Mouse (Mus musculus) adipocyte (in vitro differentiated cells): ENCODE measurements around the gene Rap1a.
A peak's percentile ranks its signal among the peaks of the same experiment; 100 is the strongest.

Source experiments
- DNase-seq: peaks from one replicate; pipeline ENCODE4 v3.0.0-alpha.2; 2016; ENCODE audit warnings: low spot score

The Rap1a gene

DNA sequence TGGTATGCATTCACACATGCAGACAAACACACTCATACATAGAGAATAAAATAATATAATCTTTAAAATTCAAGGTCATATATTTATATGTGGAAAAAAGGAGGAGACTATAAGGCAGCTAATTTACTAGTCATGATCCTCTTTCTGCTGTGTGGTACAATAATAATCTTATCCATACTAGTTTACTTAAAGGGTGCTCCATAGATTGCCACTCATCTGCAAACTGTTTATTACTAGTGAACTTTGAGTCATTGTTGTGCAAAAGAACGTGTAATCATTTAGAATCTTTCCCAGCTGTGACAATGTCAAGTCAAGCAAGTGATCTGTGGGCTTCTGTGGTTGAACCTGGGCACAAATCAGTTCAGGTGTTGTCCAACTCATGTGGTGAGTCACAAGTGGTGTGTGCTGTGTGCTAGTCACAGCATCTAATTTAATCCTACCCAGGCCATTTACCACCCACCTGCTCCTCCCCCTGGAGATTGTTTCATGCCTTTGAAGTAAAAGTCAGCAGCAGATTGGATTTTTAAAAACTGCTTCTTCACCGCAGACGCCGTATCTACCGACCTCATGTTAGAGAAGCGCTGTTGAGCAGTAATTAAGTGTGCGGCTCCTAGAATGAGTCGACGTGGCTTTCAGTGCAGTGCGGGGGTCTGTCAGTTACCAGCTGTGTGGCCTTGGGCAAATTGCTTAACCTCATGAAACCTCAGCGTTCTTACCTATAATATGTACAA is 5.5 kb upstream of the Rap1a start:
- no peak for DNase-seq

DNA sequence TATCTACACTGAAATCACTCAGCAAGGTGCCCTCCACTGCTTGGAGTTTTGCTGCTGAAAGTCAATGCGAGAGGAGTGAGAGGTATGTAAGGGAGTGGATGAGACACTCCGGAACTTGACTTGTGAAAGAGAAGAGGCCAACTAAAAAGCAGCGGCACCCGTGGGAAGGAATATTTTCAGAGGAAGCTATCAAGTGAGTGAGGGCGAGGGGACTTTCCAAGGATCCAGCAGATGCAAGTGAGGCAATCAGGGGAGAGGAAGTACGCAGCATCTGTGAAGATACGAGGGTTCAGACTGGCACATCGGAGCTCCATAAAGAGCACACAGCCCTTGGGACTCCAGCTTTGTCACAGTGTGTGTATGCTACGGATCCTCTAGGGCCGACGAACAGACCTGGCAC is 2.5 kb upstream of the Rap1a start:
- no peak for DNase-seq

DNA sequence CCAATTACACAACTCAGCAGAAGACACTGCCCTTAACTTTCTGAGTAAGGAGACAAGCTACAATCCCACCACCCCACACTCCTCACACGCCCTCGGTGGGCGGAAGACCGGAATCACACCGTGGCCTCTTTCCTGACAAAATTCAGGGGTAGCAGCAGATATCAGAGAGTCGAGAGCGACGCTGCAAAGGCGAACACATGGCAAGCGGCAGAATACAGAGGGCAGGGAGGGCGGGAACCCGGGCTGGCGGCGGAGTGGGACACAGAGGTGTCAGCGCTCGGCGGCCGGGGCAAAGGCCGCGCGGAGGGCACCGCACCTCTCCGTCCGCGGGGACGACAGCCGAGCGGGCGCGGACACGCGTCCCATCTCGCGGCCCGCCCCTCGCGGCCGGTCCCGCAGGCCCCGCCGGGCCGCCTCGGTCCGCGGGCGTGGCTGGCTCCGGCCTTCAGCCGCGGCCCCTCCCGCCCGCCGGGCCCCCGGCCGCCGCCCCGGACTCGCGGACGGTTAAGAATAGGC is 403 bp downstream of the Rap1a start:
- peak; percentile 39 for DNase-seq

DNA sequence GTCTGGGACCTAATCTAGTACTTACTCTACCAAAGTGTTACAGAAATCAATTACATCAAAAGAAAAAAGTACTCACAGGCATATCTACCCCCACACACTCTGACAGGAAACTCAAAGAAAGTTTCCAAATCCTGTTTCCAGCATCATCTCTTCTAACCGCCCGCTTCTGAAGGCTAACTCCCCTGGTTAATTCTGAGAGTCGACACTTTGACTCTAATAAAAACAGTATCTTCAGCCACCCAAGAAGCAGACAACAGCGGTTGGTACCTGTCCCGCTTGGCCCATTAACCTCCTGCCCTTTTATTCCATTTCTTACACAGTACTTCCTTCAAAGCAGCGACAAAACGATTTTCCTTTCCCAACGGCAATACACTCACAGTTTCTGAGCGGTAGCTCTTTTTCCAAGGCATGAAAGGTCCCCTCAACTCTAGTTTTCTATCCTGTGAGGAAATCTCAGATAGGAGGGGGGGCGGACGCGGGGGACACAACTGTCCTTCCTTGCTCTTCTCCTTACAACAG is 921 bp downstream of the Rap1a start:
- DNase-seq = peak; percentile 34

DNA sequence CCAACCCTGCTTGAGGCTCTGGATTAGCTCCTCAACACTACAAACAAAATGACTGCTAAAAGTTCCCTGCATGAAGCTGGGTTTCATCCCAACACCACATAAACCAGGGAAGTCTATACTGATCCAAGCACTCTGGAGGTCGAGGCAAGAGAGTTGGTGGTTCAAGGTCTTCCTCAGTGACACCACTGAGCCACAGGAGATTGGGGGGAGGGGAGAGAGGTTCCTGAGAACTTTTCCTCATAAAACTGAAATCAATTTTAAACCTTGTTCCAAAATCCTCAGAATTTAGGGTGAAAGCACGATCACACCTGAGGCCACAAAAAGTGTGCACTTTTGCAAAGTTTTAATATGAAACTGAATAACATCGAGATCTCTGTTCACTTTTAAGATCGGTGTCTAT is 1.8 kb downstream of the Rap1a start:
- DNase-seq = no peak

DNA sequence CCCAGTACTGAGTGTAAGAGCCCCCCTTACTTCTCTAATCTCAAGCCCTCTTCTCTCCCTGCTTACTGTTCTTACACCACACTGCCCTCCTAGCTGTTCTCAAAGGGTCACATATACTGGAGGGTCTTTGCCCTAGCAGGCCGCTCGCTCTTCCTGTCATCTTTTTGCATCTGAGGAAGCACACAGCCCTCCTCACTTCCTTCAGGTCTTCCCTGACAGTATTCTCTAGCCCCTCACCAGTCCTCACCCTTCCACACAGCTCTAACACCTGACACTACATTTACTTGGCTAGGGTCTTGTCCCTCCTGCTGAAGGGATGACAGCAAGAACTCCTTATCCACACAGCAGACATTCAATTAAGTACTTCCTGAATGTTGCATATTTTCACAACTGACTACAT is 2.4 kb downstream of the Rap1a start:
- DNase-seq = no peak

DNA sequence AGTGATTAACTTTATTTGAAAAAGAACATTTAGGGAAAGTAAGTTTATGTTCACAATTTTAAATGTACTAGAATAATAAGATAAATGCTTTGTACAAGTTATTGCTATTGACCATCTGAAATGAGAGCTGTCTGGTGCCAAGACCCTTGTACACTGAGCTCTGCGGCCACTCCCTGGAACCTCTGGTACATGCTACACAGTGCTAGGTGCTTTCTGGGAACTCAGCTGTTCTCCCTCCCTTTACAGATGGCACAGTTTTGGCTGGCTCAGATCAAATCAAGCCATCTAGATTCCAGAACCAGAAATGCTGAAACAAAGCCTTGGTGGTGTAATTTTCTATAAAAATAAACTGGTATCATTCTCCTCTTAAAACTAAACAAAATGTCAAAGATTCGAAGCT is 3.7 kb downstream of the Rap1a start:
- peak; percentile 45 for DNase-seq

DNA sequence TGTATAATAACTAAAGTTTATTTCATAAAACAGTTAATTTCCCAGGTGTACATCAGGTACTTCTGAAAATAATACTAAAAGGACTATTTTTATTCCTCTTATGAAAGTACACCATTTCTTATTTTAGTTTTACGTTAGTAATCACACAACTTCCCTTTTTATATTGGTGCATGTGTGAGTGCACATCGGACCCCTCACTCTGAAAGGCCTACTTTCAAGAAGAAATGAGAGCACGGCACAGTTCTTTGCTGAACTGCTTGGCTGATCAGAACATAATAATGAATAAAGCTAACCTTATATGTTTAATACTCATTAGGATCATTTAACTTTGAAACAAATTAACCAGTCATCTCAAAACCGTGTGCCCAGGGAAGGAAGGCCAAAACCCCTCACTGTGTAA is 4.4 kb downstream of the Rap1a start:
- DNase-seq = no peak

DNA sequence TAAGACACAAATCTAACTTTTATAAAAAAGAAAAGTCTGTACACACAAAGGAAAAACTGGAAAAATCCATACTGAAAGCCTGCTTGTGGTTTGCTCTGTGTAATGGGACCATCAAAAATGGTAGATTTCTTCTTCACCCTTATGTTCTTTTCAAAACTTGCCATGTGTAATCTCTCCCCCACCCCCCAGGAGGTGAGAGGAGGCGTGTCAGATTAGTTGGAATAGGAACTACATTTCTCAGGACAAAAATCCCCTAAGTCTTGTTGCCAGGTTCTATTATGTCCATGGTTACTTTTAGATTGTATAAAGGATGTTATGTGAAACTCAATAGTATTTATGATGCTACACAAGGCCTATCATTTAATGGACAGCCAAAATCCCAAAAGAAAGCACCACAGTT is 6.8 kb downstream of the Rap1a start:
- DNase-seq = no peak

DNA sequence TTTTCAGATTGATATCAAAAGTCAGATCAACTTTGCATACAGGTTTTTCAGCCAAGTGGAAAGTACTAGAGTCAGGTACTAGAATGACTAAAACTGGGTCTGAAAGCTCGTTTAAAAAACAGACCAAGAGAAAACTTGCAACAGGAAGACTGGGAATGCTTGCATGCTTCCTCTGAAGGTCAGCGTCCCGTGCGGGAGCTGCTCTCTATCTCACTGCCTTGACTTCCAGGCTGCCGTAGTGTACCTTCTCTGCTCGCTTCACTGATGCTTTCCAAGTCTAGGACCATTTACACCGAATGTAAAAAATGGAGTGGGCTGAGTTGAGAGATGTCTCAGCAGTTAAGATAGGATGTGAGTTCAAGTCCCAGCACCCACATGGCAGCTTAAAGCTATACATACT is 8.8 kb downstream of the Rap1a start:
- DNase-seq = no peak

DNA sequence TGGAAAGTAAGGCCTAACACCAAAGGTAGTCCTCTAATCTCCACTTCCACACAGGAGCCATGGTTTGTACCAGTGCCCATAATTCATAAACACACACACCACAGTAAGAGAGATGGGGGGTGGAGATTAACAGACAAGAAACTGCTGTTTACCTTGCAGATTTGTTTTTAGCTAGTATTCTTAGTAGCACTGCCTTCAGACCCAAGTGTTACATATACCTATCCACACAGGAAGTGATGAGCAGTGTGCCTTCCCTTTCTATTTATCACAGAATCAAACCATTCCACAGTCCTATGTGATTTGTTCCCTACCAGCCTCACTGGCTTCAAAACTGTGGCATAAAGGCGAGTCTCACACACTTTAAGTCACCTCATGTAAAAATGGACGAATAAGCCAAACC is 10.0 kb downstream of the Rap1a start:
- DNase-seq = no peak

DNA sequence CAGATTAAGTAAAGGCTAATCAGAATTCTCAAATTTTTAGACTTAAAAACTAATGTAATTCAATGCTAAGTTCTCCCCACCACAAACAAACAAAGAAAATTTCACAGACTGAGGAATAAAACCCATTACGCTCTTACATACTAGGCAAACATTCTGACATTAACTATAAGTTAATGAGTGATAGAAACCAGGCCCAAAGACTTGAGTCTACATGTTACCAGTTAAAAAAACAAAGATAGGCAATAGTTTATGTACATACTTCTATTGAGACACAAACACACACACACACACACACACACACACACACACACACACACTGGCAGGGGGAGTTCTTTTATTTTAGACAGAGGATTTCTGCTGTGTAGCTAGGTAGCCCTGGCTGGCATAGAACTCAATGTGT is 10.8 kb downstream of the Rap1a start:
- DNase-seq = no peak

DNA sequence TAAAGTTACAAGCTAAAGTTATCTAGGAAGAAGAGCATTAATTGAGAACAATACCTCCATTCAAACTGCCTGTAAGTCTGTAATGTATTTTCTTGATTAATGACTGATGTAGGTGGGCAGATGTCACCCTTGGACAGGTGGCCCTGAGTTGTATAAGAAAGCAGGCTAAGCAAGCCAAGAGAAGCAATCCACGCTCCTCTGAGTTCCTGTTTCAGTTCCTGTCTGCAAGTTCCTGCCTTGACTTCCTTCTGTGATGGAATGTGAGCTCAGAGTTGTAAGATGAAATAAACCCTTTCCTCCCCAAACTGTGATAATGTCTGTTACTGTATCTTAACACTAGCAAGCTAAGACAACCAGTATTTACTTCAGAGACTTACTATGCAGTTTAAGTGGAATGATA is 11.4 kb downstream of the Rap1a start:
- DNase-seq = no peak

DNA sequence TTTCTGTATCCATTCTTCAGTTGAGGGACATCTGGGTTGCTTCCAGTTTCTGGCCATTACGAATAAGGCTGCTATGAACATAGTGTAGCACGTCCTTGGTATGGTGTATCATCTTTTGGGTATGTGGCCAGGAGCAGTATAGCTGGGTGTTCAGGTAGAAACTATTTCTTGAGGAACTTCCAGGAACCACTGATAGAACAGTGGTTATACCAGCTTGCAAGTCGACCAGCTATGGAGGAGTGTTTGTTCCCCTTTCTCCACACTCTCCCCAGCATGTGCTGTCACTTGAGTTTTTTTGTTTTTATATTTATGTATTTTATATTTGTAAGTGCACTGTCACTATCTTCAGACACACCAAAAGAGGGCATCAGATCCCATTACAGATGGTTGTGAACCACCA is 13.8 kb downstream of the Rap1a start:
- DNase-seq = no peak

DNA sequence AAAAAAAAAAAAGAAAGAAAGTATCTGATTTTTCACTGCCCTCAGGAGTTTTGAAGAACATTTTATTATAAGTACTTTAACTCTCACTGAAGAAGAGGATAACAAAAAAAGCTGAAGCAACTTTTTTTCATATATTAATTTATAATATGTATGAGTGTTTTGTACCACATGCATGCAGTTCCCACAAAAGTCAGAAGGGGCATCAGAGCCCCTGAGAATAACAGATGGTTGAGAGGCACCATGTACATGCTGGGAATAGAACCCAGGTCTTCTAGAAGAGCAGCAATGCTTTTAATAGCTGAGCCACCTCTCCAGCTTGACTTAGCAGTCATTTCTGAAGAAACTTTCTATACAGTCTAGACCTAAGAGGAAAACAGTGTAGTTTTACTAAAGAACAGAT is 15.3 kb downstream of the Rap1a start:
- no peak for DNase-seq

DNA sequence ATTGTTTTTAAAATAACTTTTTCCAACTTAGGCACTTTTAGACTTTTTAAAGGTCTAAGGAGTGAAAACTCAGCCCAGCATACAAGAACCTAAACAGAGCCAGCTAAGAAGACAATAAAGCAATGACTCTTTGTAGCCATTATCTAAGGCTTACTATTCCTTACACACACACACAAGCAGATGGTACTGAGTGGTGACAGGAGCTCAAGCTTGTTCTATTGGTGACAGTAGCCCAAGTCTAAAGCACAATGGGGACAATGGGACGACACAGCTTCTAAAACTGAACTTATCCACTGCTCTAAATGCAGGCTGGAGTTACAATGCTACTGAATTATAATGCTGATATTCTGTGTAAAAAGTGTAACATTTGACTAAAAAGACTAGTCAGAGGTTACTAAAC is 17.3 kb downstream of the Rap1a start:
- no peak for DNase-seq

DNA sequence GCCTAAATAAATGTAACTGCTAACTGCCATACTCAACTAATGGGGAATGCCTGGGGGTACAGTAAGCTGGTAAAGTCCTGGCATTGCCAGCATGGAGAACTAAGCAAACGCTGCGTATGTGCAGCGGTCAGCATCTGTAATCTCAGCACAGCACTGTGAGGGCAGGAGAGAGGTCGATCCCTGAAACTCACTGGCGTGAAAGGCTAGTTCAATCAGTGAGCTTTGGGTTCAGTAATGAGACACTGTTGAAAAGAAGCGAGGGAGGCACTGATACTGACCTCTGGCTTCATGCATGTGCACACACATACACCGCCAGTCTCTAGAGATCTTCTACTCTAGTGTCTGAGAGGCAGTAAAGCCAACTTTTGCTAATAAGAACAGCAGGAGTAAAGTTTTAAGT is 18.7 kb downstream of the Rap1a start:
- no peak for DNase-seq

DNA sequence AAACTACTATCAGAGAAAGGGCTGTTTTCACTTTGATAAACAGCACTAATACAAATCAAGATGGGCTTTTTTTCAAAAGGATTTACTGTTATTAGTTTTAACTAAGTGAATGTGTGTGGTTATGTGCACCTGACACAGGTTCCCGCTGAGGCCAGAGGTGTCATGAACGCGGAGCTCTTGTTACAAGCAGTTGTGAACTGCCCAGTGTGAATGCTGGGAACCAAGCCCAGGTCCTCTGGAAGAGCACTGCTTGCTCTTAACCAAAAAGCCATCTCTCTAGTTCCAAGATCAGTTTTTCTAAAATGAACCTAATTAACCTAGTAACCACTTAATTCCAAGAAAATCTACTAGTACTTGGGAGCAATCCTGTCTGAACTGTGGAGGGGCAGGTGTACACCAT is 23.1 kb downstream of the Rap1a start:
- no peak for DNase-seq

DNA sequence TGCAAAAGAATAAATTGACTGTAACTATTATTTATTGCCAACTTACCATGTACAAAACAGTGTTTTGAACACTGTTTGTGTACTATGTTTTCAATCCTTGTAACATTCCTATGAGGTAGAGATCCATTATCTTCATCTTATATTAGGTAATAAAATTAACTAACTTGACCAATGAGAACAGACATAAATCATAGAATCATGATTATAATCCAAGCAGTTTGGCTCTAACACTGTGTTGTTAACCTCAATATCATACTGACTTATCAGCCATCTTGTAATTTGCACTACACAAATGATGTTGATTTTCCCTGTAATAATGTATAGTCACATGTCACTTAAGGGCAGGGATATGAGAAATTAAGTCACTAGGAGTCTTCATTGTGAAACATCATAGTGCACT is 26.6 kb downstream of the Rap1a start:
- no peak for DNase-seq

DNA sequence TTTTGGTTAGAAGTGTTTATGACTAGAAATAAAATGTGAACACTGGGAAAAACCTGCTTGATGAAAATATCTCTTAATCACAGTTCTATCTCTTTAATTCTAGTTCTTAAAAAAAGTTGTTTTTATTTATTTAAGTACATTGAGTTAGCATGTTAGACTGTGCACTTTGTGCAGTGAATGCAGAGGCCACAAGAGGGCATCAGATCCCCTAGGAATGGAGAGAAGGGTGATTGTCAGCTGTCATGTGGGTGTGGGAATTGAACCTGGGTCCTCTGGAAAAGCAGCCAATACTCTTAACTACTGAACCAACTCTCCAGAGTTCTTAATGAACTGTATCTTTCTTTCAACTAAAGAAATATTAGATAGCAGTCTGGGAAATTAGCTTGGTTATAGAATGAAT is 29.6 kb downstream of the Rap1a start:
- DNase-seq = peak; percentile 29

DNA sequence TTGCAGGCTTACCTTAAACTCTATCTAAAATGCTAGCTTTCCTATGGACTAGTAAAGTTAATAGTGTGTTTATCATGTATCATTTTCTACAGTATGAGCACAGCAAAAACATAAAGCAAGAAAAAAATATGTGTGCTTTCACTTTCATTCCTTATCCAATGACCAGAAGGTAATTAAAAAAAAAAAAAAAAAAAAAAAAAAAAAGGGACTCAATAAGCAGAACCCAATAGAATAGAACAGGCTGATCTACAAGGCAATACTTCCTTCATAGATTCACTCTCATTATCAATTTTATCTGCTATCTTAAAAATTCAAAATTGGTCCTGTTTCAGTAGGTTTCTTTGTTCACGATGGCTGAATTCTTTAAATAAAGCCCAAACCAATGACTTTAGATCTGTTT is 30.3 kb downstream of the Rap1a start:
- DNase-seq = no peak

DNA sequence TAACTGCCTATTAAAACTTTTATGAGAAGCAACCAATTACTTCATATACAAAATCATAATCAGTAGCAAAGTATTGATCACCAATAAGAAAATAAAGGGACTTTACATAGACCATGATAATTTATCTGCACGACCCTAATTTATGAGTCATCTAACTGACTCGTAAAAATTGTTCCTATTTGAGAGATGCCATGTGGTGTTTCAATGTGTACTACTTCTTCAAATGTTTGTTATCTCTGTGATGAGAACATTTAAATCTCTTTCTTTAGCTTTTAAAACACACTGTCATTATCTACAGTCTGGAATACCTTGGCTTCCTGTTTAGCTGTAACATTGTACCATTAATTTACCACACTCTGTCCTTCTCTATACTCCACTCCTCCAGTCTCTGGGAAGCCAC is 31.8 kb downstream of the Rap1a start:
- no peak for DNase-seq

DNA sequence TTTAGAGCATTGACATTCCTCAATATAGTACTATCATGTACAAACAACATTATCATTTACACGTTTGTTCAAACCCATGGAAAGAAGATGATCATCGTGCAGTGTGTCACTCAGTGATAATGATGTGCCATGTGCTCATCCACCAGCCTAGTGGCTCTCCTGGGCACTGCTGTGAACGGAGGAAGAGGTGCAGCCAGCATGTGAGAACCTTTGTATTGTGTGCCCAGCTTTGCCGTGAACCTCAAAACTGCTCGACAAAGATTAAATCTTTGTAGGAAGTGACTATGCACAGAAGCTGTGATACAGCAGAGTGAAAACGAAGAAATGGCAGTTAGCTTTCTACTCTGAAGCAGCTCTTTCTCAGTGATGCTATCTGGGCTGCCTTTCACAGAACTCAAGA is 32.6 kb downstream of the Rap1a start:
- DNase-seq = no peak

DNA sequence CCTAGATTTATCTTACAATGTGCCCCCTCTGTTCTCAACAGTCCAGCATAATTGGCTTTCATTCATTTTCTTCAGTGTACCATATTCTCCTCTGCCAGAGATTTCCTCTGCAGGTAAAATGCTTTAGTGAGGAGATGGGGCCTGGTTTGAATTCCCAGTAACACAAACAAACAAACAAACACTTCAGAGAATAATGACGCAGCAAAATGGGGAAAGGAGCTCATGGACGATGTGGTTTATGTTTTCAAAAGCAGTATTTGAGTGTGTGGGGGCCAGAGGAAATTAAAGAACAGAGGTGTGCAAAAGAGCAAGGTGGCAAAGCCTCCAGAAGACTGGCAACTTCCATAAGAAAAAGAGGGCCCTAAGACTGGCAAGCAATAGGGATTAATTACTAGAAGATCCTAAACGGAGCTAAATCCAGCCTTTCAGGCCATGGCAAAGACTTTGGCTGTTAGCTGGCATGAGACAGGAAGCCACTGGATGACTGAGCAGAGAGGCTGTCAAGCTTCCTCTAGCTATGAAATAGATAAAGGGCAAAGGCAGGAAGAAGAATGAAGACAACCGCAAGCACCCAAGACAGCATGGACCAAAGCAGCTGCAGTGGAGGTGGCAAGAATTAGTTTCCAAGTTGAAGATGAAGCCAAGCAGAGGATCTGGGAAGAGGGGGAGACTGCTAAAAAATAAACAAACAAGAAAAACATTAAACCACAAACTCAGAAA is 37.8 kb downstream of the Rap1a start:
- DNase-seq = no peak
